Comparison of ENCODE assay signal across 1 mouse cellular context in genomic region chr4:133687126-133687525, GRCm38 (mm10).
TF ChIP-seq lines count a peak whose summit lies in the region.

No protein-coding gene starts in this region.

TF ChIP-seq in CH12.LX, 34 proteins besides CTCF, POLR2A, EP300 and RAD21 (continued from another document):
- no peak for TF ChIP-seq KAT2A (IDR thresholded peaks at IDR 0.05; ENCODE audit: insufficient replicate concordance, low read length)
